Mouse (Mus musculus): ENCODE data around the gene Spen. TPM values are rescaled to one million over a fixed set of nuclear protein-coding genes. Genes with fewer than 3 reads are reported as not detected.

Gene Spen
- polyA plus RNA-seq, 1 experiment from 2014 or later = 12.4 TPM

DNA sequence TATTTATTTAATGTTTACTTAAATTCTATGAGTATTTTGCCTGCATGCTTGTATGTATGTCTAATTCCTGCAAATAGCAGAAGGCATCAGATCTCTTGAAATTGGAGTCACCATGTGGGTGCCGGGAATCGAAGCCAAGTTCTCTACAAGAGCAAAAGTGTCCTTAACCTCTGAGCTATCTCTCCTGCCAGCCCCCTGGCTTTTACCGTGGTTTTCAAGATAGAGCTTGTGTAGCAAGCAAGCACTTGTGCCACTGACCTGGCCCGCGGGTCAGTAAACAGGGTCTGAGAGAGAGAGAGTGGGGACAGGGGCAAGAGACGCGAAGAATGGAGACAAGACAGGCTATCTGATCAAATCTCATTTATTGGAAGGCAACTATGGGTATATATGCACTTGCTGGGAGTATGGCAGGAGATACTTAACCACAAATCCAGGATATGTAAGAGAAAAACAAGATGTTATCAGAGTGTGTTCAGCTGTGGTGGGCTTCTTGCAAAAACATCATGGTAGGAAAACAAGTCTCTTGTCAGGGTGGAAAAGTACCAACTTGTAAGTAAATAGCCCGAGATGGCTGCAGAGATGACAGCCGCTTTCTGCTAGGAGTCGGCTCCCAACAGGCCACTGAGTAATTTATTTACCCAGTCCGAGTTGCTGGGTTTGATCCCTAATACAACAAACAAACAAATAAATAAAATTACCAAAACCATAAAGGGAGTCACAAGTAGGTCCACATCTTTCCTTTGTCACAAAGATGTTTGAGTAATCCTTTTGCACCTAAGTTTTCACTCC lies 94.6 kb downstream of the Spen start:
- WGBS = 51% methylated on average over 11 of the region's 11 CpGs
- Histone ChIP-seq H3K36me3 (ENCODE audit: control insufficient read depth, insufficient read depth, low read length) (peaks cover 6% of the 10 kb centered on the region), H3K4me3 (ENCODE audit: low read depth, low read length) (peak overlapping the region; percentile 73), H3K27ac (replicated peaks; ENCODE audit: low read depth, low read length) (no peak overlapping the region), H3K27me3 (ENCODE audit: control insufficient read depth, insufficient read depth, low read length) (no peaks in the 10 kb centered on the region), H3K4me2 (ENCODE audit: low read depth, severe bottlenecking) (peak overlapping the region; percentile 88), H3K9ac (ENCODE audit: low read length) (peak overlapping the region; percentile 93), H3K9me3 (ENCODE audit: control insufficient read depth, low read length) (no peaks in the 10 kb centered on the region), H3K4me1 (ENCODE audit: control insufficient read depth, insufficient read depth, low read length) (peaks cover 8% of the 10 kb centered on the region)
- no peak for ATAC-seq (ENCODE audit: insufficient number of reproducible peaks, low FRiP score, low TSS enrichment, low read depth)
- no peak for DNase-seq (ENCODE audit: low spot score)

DNA sequence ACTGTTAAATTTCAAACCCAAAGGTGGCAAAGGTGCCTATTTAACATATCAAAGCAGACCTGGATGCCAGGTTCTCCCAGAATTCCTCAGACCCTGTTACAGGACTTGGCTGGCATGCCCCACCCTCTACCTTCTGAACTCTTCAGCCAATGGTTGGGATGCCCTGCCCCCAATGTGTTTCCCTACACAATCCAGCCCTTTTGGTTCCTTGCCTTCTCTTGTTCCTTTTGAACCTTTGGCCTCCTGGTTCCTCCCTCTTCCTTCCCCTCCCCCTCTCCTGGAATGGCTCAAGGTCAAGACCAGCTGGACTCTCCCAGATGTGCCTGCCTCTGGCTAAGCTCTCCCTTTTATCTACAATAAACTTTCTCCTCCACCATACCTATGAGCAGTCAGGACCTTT lies 97.5 kb downstream of the Spen start:
- H3K4me1 ChIP-seq (ENCODE audit: control insufficient read depth, insufficient read depth, low read length) = peaks cover 7% of the 10 kb centered on the region
- no peak overlapping the region for H3K27ac ChIP-seq (replicated peaks; ENCODE audit: low read depth, low read length)
- H3K36me3 ChIP-seq (ENCODE audit: control insufficient read depth, insufficient read depth, low read length) = no peaks in the 10 kb centered on the region
- no peak overlapping the region for H3K4me3 ChIP-seq (ENCODE audit: low read depth, low read length)
- ATAC-seq (ENCODE audit: insufficient number of reproducible peaks, low FRiP score, low TSS enrichment, low read depth) (no peak), DNase-seq (ENCODE audit: low spot score) (no peak)
- H3K9ac ChIP-seq (ENCODE audit: low read length) = no peak overlapping the region
- H3K4me2 ChIP-seq (ENCODE audit: low read depth, severe bottlenecking) = no peak overlapping the region
- no peaks in the 10 kb centered on the region for H3K9me3 ChIP-seq (ENCODE audit: control insufficient read depth, low read length)
- H3K27me3 ChIP-seq (ENCODE audit: control insufficient read depth, insufficient read depth, low read length) = no peaks in the 10 kb centered on the region

DNA sequence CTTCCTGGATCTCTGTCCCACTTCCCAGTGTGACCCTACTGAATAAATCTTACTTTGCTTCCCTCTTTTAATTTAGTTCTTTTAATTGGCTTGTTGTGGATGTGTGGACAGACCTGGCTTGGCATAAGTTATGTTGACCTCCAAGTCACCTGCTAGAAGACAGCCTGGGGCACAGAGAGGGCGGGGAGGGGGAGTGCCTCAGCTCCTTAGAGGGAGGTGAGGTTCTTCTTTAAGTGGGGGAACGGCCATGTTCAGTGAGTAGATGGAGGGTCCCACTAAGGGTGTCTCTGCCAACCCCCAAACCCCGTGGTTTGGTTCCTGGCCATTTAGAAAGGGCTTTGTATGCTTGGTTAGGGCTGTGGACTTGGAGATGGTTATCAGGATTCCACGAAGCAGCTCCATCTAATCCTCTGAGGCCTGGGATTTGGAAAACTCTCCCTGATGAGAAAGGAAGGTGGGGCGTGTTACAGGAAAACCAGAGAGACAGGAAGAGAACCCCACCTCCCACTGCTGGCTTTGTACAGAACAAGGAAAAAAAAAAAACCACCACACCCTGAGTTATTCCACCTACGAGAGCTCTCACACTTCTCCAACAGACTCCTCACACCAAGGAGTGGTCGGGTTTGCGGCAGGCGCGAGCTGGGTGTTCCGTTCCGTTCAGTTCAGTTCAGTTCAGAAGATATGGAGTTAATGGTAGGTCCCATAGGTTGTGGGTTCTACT lies 99.2 kb downstream of the Spen start:
- no peak for ATAC-seq (ENCODE audit: insufficient number of reproducible peaks, low FRiP score, low TSS enrichment, low read depth)
- WGBS = 85% methylated on average over 12 of the region's 12 CpGs

DNA sequence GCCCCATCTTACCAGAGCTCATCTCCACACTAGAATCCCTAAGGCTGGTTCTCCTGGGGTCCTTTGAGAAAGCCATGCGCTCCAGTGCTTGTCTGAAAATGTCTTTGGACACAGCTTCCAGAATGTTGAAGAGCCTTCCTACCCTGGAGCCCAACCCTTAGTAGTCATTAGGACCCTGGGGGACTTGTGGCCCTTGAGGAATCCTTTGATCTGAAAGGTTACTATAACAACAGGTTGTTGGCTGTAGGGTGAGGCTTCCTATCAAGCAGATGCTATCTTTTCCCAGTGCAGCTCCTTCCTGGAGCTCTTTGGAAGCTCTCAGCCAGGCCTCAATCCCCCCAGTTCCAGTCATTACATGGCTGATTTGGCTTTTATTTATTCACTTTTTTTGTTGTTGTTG lies 102.4 kb downstream of the Spen start, which contains the start of gene Srarp:
Gene Srarp, minus strand, starts transcription at position 132 of the 400 bp plus-strand sequence.
- 69% methylated on average over 1 of the region's 1 CpGs for WGBS
- H3K9ac ChIP-seq (ENCODE audit: low read length) = no peak within 1 kb of the TSS
- no peak within 1 kb of the TSS for H3K4me3 ChIP-seq (ENCODE audit: low read depth, low read length)
- no peak within 1 kb of the TSS for H3K27ac ChIP-seq (replicated peaks; ENCODE audit: low read depth, low read length)
- no peaks in the 10 kb centered on the region for H3K27me3 ChIP-seq (ENCODE audit: control insufficient read depth, insufficient read depth, low read length)
- no peaks in the 10 kb centered on the region for H3K4me1 ChIP-seq (ENCODE audit: control insufficient read depth, insufficient read depth, low read length)
- H3K4me2 ChIP-seq (ENCODE audit: low read depth, severe bottlenecking) = no peak within 1 kb of the TSS
- H3K9me3 ChIP-seq (ENCODE audit: control insufficient read depth, low read length) = no peaks in the 10 kb centered on the region
- no peaks in the 10 kb centered on the region for H3K36me3 ChIP-seq (ENCODE audit: control insufficient read depth, insufficient read depth, low read length)
- DNase-seq (ENCODE audit: low spot score) (no peak), ATAC-seq (ENCODE audit: insufficient number of reproducible peaks, low FRiP score, low TSS enrichment, low read depth) (no peak)

More for the DNA sequence above, 99.2 kb downstream of the Spen start:
- no peak overlapping the region for H3K9ac ChIP-seq (ENCODE audit: low read length)
- no peaks in the 10 kb centered on the region for H3K27me3 ChIP-seq (ENCODE audit: control insufficient read depth, insufficient read depth, low read length)
- no peaks in the 10 kb centered on the region for H3K4me1 ChIP-seq (ENCODE audit: control insufficient read depth, insufficient read depth, low read length)
- no peak overlapping the region for H3K4me3 ChIP-seq (ENCODE audit: low read depth, low read length)
- no peaks in the 10 kb centered on the region for H3K9me3 ChIP-seq (ENCODE audit: control insufficient read depth, low read length)
- no peak overlapping the region for H3K27ac ChIP-seq (replicated peaks; ENCODE audit: low read depth, low read length)
- DNase-seq (ENCODE audit: low spot score) = no peak
- H3K36me3 ChIP-seq (ENCODE audit: control insufficient read depth, insufficient read depth, low read length) = no peaks in the 10 kb centered on the region
- H3K4me2 ChIP-seq (ENCODE audit: low read depth, severe bottlenecking) = no peak overlapping the region

DNA sequence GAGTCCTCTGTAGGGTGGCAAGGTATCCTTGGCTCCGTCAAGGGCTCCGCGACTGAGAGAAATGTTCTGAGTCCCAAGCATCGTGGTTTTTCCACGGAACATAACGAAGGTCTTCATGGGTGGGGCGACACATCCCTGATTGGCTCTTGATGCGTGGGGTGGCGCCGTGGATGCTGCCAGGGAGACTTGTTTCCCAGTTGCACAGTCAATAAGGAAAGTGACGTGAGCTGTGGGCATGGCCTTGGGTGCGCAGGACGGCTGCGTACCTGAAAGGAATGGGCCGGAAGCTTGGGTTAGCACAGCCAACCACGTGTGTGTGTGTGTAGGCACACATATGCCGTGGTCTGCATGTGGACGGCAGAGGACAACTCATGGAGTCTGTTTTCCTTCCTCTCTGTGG lies 105.2 kb downstream of the Spen start:
- H3K27ac ChIP-seq (replicated peaks; ENCODE audit: low read depth, low read length) = no peak overlapping the region

DNA sequence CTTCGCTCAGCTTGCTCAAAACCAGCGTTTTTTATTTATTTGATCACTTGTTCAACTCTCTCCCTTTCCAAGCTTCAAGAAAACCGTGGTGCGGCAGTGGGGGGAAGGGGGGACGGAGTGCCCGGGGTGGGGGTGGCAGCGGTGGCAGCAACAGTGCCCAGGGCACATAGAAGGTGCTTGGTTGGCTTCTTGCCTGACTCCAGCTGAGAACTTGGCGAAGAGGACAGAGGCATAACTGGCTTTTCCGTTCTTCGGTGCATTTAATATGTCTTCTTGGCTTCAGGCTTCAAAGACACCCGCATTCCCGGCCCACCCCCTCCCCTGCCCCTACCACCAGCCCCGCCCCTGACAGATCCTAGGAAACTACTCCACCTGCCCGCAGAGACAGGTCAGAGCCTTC lies 105.7 kb downstream of the Spen start:
- Histone ChIP-seq H3K27ac (replicated peaks; ENCODE audit: low read depth, low read length) (no peak overlapping the region), H3K4me2 (ENCODE audit: low read depth, severe bottlenecking) (no peak overlapping the region), H3K4me1 (ENCODE audit: control insufficient read depth, insufficient read depth, low read length) (no peaks in the 10 kb centered on the region), H3K4me3 (ENCODE audit: low read depth, low read length) (no peak overlapping the region), H3K9ac (ENCODE audit: low read length) (no peak overlapping the region), H3K27me3 (ENCODE audit: control insufficient read depth, insufficient read depth, low read length) (no peaks in the 10 kb centered on the region), H3K36me3 (ENCODE audit: control insufficient read depth, insufficient read depth, low read length) (no peaks in the 10 kb centered on the region), H3K9me3 (ENCODE audit: control insufficient read depth, low read length) (no peaks in the 10 kb centered on the region)
- no peak for DNase-seq (ENCODE audit: low spot score)
- WGBS = 60% methylated on average over 14 of the region's 14 CpGs
- no peak for ATAC-seq (ENCODE audit: insufficient number of reproducible peaks, low FRiP score, low TSS enrichment, low read depth)

More for the DNA sequence above, 105.2 kb downstream of the Spen start:
- DNase-seq (ENCODE audit: low spot score) (no peak), ATAC-seq (ENCODE audit: insufficient number of reproducible peaks, low FRiP score, low TSS enrichment, low read depth) (no peak)
- Histone ChIP-seq H3K4me2 (ENCODE audit: low read depth, severe bottlenecking) (no peak overlapping the region), H3K36me3 (ENCODE audit: control insufficient read depth, insufficient read depth, low read length) (no peaks in the 10 kb centered on the region), H3K9ac (ENCODE audit: low read length) (no peak overlapping the region), H3K4me3 (ENCODE audit: low read depth, low read length) (no peak overlapping the region), H3K4me1 (ENCODE audit: control insufficient read depth, insufficient read depth, low read length) (no peaks in the 10 kb centered on the region), H3K27me3 (ENCODE audit: control insufficient read depth, insufficient read depth, low read length) (no peaks in the 10 kb centered on the region), H3K9me3 (ENCODE audit: control insufficient read depth, low read length) (no peaks in the 10 kb centered on the region)
- WGBS = 85% methylated on average over 18 of the region's 18 CpGs

DNA sequence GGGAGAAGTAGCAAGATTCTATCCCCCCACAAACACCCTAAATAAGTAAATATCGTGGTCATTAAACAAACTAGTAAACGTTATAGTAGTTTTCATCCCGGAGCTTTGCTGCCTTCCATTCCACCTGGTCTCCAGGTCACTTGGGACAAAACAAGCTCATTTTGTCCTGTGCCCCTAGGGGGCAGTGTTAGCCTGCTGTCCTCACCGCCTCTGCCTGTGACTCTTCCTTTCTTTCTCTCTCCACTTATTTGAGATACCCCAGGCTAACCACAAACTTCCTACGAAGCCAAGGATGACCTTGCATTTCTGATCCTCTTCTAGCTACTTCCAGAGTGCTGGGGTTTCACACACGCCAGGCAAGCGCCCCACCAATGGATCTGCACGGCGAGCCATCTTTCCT lies 107.4 kb downstream of the Spen start:
- 49% methylated on average over 9 of the region's 9 CpGs for WGBS
- H3K4me1 ChIP-seq (ENCODE audit: control insufficient read depth, insufficient read depth, low read length) = no peaks in the 10 kb centered on the region
- no peak overlapping the region for H3K4me3 ChIP-seq (ENCODE audit: low read depth, low read length)
- H3K9ac ChIP-seq (ENCODE audit: low read length) = no peak overlapping the region
- DNase-seq (ENCODE audit: low spot score) (peak; percentile 78), ATAC-seq (ENCODE audit: insufficient number of reproducible peaks, low FRiP score, low TSS enrichment, low read depth) (no peak)
- H3K27me3 ChIP-seq (ENCODE audit: control insufficient read depth, insufficient read depth, low read length) = no peaks in the 10 kb centered on the region; the same call in 1 of the 2 replicates
- H3K9me3 ChIP-seq (ENCODE audit: control insufficient read depth, low read length) = no peaks in the 10 kb centered on the region
- no peak overlapping the region for H3K27ac ChIP-seq (replicated peaks; ENCODE audit: low read depth, low read length)
- H3K36me3 ChIP-seq (ENCODE audit: control insufficient read depth, insufficient read depth, low read length) = no peaks in the 10 kb centered on the region
- H3K4me2 ChIP-seq (ENCODE audit: low read depth, severe bottlenecking) = no peak overlapping the region

DNA sequence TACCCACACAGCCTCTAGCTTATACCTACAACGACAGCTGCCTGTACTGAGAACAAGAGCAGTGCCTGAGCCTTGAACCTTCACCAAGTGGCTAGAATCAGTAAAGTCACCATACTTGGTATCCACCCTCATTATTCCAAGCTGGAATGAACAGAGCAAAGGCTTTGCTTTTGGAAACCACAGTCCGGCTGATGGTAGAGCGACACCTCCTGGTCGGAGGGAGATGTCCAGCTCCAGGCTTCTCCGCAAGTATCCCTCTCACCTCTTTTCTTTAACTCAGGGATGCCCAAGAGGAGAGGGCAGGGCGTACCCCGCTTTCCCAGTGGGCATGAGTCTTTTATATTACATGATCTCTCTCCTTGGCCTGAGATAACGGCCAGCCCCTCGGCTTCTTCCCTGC lies 108.5 kb downstream of the Spen start:
- ATAC-seq (ENCODE audit: insufficient number of reproducible peaks, low FRiP score, low TSS enrichment, low read depth) (no peak), DNase-seq (ENCODE audit: low spot score) (peak; percentile 56)
- peaks cover 5% of the 10 kb centered on the region for H3K4me1 ChIP-seq (ENCODE audit: control insufficient read depth, insufficient read depth, low read length)
- H3K27me3 ChIP-seq (ENCODE audit: control insufficient read depth, insufficient read depth, low read length) = peaks cover 3% of the 10 kb centered on the region; the same call in 1 of the 2 replicates
- no peaks in the 10 kb centered on the region for H3K36me3 ChIP-seq (ENCODE audit: control insufficient read depth, insufficient read depth, low read length)
- 45% methylated on average over 9 of the region's 9 CpGs for WGBS
- H3K9ac ChIP-seq (ENCODE audit: low read length) = no peak overlapping the region
- H3K4me3 ChIP-seq (ENCODE audit: low read depth, low read length) = no peak overlapping the region
- no peak overlapping the region for H3K4me2 ChIP-seq (ENCODE audit: low read depth, severe bottlenecking)
- no peaks in the 10 kb centered on the region for H3K9me3 ChIP-seq (ENCODE audit: control insufficient read depth, low read length)
- H3K27ac ChIP-seq (replicated peaks; ENCODE audit: low read depth, low read length) = no peak overlapping the region
